Mouse (Mus musculus): ENCODE measurements around the gene Usp4. TPM values are rescaled to one million over a fixed set of nuclear protein-coding genes. Genes with fewer than 3 reads are reported as not detected.

The Usp4 gene
- polyA plus RNA-seq, 1 experiment from 2014 or later, result 107 TPM

GRCm38 (mm10) chr9:108392676-108393075 is 45.0 kb downstream of the Usp4 start, which contains the start of gene 1700102P08Rik:
TSS of gene 1700102P08Rik (plus strand) at chr9:108392805.
- Histone ChIP-seq H3K4me3 (no peak within 1 kb of the TSS), H3K9ac (no peak within 1 kb of the TSS), H3K4me2 (no peak within 1 kb of the TSS), H3K36me3 (peaks cover 55% of the 10 kb centered on the region), H3K27me3 (no peaks in the 10 kb centered on the region), H3K4me1 (no peaks in the 10 kb centered on the region), H3K27ac (no peak within 1 kb of the TSS), H3K9me3 (no peaks in the 10 kb centered on the region)
- 75% methylated on average over 18 of the region's 18 CpGs for WGBS
- no peak for ATAC-seq (ENCODE audit: borderline replicate concordance, extremely low read depth, low FRiP score, low TSS enrichment)

GRCm38 (mm10) chr9:108394191-108394590 is 46.5 kb downstream of the Usp4 start:
- no peaks in the 10 kb centered on the region for H3K27me3 ChIP-seq
- H3K4me2 ChIP-seq, result no peak overlapping the region
- H3K36me3 ChIP-seq, result peaks cover 40% of the 10 kb centered on the region
- H3K4me3 ChIP-seq, result no peak overlapping the region
- H3K27ac ChIP-seq, result no peak overlapping the region
- ATAC-seq (ENCODE audit: borderline replicate concordance, extremely low read depth, low FRiP score, low TSS enrichment), result no peak
- H3K9me3 ChIP-seq, result no peaks in the 10 kb centered on the region
- H3K4me1 ChIP-seq, result no peaks in the 10 kb centered on the region
- WGBS, result 96% methylated on average over 6 of the region's 6 CpGs
- no peak overlapping the region for H3K9ac ChIP-seq

GRCm38 (mm10) chr9:108395427-108395826 is 47.8 kb downstream of the Usp4 start:
- no peak overlapping the region for H3K4me3 ChIP-seq
- H3K36me3 ChIP-seq, result peaks cover 31% of the 10 kb centered on the region
- no peaks in the 10 kb centered on the region for H3K9me3 ChIP-seq
- ATAC-seq (ENCODE audit: borderline replicate concordance, extremely low read depth, low FRiP score, low TSS enrichment), result no peak
- no peak overlapping the region for H3K27ac ChIP-seq
- no peak overlapping the region for H3K4me2 ChIP-seq
- no peaks in the 10 kb centered on the region for H3K27me3 ChIP-seq
- 87% methylated on average over 1 of the region's 1 CpGs for WGBS
- no peak overlapping the region for H3K9ac ChIP-seq
- no peaks in the 10 kb centered on the region for H3K4me1 ChIP-seq

- H3K9ac ChIP-seq, result no peak overlapping the region
- no peak overlapping the region for H3K4me3 ChIP-seq
- no peak overlapping the region for H3K27ac ChIP-seq
- H3K4me1 ChIP-seq, result no peaks in the 10 kb centered on the region
- no peak for ATAC-seq (ENCODE audit: borderline replicate concordance, extremely low read depth, low FRiP score, low TSS enrichment)
- H3K27me3 ChIP-seq, result no peaks in the 10 kb centered on the region
- H3K9me3 ChIP-seq, result no peaks in the 10 kb centered on the region
- 80% methylated on average over 3 of the region's 3 CpGs for WGBS
- peaks cover 2% of the 10 kb centered on the region for H3K36me3 ChIP-seq
- H3K4me2 ChIP-seq, result no peak overlapping the region
Observed at GRCm38 (mm10) chr9:108398324-108398723, 50.7 kb downstream of the Usp4 start.

DNA sequence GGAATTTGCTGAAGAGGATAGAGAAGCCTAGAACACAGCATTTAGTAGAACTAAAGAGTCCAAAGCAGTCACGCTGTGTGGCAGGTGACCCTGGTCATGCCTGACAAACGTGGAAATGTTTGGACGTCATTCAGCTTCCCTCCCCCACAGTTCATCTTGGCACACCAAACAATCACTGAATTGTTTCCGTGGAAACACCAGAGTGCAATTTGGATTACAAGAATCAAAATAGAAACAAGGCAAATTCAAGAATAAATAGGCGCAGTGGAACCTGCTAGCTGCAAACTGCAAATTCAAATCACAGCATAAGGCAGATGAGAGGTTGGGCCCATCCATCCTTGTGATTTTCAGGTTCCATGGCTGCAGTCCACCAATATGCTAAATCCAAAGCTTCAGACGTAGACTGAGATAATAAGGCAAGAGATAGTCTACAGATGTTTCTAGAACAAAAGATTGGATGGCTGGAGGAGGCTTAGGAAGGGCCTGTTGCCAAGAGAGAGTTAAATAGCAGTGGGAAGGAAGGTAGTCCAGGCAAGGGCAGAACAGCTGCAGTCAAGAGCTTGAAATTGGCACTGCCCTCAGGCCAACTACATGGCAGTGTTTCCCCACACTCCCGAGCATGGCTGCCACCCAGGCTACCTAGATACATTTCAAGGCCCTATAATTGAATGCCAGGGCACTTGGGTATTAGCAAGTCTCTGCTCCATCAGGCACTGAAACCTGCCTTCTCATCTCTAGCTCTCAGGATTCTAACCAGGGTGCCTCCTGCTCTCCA is 53.7 kb downstream of the Usp4 start:
- no peaks in the 10 kb centered on the region for H3K4me1 ChIP-seq
- H3K27me3 ChIP-seq, result no peaks in the 10 kb centered on the region
- H3K4me2 ChIP-seq, result no peak overlapping the region
- H3K4me3 ChIP-seq, result no peak overlapping the region
- H3K27ac ChIP-seq, result no peak overlapping the region
- no peak overlapping the region for H3K9ac ChIP-seq
- no peaks in the 10 kb centered on the region for H3K36me3 ChIP-seq
- 59% methylated on average over 7 of the region's 7 CpGs for WGBS
- no peak for ATAC-seq (ENCODE audit: borderline replicate concordance, extremely low read depth, low FRiP score, low TSS enrichment)
- H3K9me3 ChIP-seq, result no peaks in the 10 kb centered on the region

GRCm38 (mm10) chr9:108403081-108403480 is 55.4 kb downstream of the Usp4 start:
- Histone ChIP-seq H3K4me2 (no peak overlapping the region), H3K27me3 (no peaks in the 10 kb centered on the region), H3K9ac (no peak overlapping the region), H3K27ac (no peak overlapping the region), H3K9me3 (no peaks in the 10 kb centered on the region), H3K36me3 (no peaks in the 10 kb centered on the region), H3K4me1 (no peaks in the 10 kb centered on the region), H3K4me3 (no peak overlapping the region)
- no peak for ATAC-seq (ENCODE audit: borderline replicate concordance, extremely low read depth, low FRiP score, low TSS enrichment)
- 70% methylated on average over 4 of the region's 4 CpGs for WGBS

DNA sequence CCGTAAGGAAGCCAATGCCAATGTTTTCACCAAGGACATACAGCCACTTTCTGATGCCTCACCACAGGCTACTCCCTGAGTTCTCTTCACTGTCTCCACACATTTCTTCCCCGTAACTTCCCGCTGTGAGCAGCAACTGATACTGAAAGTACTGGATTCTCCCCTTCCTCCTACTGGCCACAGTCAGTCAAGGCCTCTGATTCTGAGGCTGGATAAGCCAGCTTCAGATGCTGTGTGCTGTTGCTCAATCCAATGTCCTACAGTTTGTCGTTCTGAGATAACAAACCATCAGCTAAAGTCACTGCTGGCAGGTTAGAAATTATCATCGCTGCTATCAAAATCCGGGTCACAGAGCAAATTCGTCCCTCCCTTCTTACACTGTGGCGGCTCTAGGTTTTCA is 56.8 kb downstream of the Usp4 start:
- Histone ChIP-seq H3K9ac (no peak overlapping the region), H3K9me3 (no peaks in the 10 kb centered on the region), H3K4me2 (no peak overlapping the region), H3K27ac (no peak overlapping the region), H3K27me3 (no peaks in the 10 kb centered on the region), H3K36me3 (no peaks in the 10 kb centered on the region), H3K4me3 (no peak overlapping the region), H3K4me1 (no peaks in the 10 kb centered on the region)
- ATAC-seq (ENCODE audit: borderline replicate concordance, extremely low read depth, low FRiP score, low TSS enrichment), result no peak
- 75% methylated on average over 8 of the region's 8 CpGs for WGBS

- no peaks in the 10 kb centered on the region for H3K36me3 ChIP-seq
Observed at GRCm38 (mm10) chr9:108409535-108409934, 61.9 kb downstream of the Usp4 start.

GRCm38 (mm10) chr9:108411381-108411942 is 63.8 kb downstream of the Usp4 start:
- Histone ChIP-seq H3K4me1 (no peaks in the 10 kb centered on the region), H3K4me3 (no peak overlapping the region), H3K27ac (no peak overlapping the region), H3K9me3 (no peaks in the 10 kb centered on the region), H3K27me3 (no peaks in the 10 kb centered on the region), H3K36me3 (no peaks in the 10 kb centered on the region), H3K9ac (no peak overlapping the region), H3K4me2 (no peak overlapping the region)
- 75% methylated on average over 9 of the region's 9 CpGs for WGBS
- ATAC-seq (ENCODE audit: borderline replicate concordance, extremely low read depth, low FRiP score, low TSS enrichment), result no peak

More at GRCm38 (mm10) chr9:108409535-108409934, 61.9 kb downstream of the Usp4 start:
- H3K27me3 ChIP-seq, result no peaks in the 10 kb centered on the region
- no peak overlapping the region for H3K4me3 ChIP-seq
- H3K9ac ChIP-seq, result no peak overlapping the region
- H3K9me3 ChIP-seq, result no peaks in the 10 kb centered on the region
- H3K4me2 ChIP-seq, result no peak overlapping the region
- no peak for ATAC-seq (ENCODE audit: borderline replicate concordance, extremely low read depth, low FRiP score, low TSS enrichment)
- H3K27ac ChIP-seq, result no peak overlapping the region
- no peaks in the 10 kb centered on the region for H3K4me1 ChIP-seq
- 84% methylated on average over 4 of the region's 4 CpGs for WGBS

DNA sequence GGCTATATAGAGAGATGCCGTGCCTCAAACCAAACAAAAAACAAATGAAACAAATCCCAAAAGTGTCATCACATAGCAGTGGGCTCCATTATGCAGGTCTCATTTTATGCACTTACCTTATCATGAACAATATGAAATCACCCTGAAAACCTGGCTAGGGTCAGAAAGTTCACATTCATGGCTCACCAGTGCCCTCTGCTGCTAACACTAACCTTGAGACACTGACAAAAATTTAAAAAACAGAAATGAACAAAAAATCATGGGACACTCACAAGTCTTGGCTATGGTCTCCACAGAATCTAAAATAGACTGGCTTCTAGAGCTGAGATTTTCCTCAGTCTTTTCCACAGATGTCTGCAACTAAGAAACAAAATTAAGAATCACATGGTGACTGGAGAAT is 64.6 kb downstream of the Usp4 start:
- Histone ChIP-seq H3K4me2 (no peak overlapping the region), H3K27ac (no peak overlapping the region), H3K9me3 (no peaks in the 10 kb centered on the region), H3K9ac (no peak overlapping the region), H3K4me1 (no peaks in the 10 kb centered on the region), H3K36me3 (no peaks in the 10 kb centered on the region), H3K4me3 (no peak overlapping the region), H3K27me3 (no peaks in the 10 kb centered on the region)
- WGBS, result 79% methylated on average over 1 of the region's 1 CpGs
- no peak for ATAC-seq (ENCODE audit: borderline replicate concordance, extremely low read depth, low FRiP score, low TSS enrichment)

GRCm38 (mm10) chr9:108428384-108428783 is 80.7 kb downstream of the Usp4 start, which contains the start of gene Ccdc36:
TSS of gene Ccdc36 (minus strand) at chr9:108428484.
- H3K4me2 ChIP-seq, result no peak within 1 kb of the TSS
- no peaks in the 10 kb centered on the region for H3K9me3 ChIP-seq
- no peaks in the 10 kb centered on the region for H3K27me3 ChIP-seq
- no peak for ATAC-seq (ENCODE audit: borderline replicate concordance, extremely low read depth, low FRiP score, low TSS enrichment)
- H3K9ac ChIP-seq, result no peak within 1 kb of the TSS
- peaks cover 4% of the 10 kb centered on the region; the same call in 1 of the 2 replicates for H3K4me1 ChIP-seq
- H3K27ac ChIP-seq, result no peak within 1 kb of the TSS
- no peaks in the 10 kb centered on the region for H3K36me3 ChIP-seq
- no peak within 1 kb of the TSS for H3K4me3 ChIP-seq

DNA sequence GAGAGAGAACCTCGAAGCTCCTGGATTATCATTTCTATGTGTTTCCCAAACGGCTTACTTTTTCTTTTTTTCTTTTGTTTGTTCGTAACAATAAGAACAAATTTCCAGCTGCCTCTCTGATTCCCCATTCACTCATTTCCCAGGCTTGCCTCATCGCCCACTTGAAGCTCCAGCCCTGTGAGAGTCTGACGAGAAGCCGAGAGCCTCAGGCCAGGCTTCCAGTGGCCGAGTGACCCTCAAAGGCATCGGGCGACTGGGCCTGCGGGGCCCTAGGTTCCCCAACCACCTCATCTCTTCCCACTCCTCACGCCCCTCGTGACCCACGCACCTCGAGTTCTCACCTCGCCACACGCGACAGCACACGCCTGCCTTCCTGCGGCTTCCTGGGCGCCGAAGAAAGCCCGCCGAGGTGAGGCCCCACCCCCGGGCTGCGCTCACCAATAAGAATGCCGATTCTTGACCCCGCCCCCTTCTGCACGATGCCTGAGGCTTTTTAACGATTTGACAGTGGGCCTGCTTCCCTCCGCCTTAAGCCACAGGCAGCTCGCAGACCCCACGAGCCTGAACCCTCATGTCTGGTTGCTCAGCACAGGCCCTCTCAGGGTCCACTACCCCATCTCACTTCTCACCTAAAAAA is 83.9 kb downstream of the Usp4 start:
- WGBS, result 47% methylated on average over 32 of the region's 32 CpGs
- peak; percentile 70; the same call in 1 of the 2 replicates for ATAC-seq (ENCODE audit: borderline replicate concordance, extremely low read depth, low FRiP score, low TSS enrichment)

More for the DNA sequence above, 83.9 kb downstream of the Usp4 start:
- Histone ChIP-seq H3K27ac (no peak overlapping the region), H3K9ac (0 out of 2 replicates have a peak overlapping the region, but pooled peaks have one; percentile 30), H3K9me3 (no peaks in the 10 kb centered on the region), H3K27me3 (no peaks in the 10 kb centered on the region), H3K4me1 (peaks cover 4% of the 10 kb centered on the region; the same call in 1 of the 2 replicates), H3K4me3 (peak overlapping the region; percentile 39), H3K4me2 (peak overlapping the region; percentile 65), H3K36me3 (no peaks in the 10 kb centered on the region)

Data from lung, embryonic 15.5 days (tissue).